Mouse (Mus musculus) hindbrain, embryonic 10.5 days (tissue): ENCODE data around the gene Plod2. TPM values are rescaled to one million over a fixed set of nuclear protein-coding genes. Genes with fewer than 3 reads are reported as not detected.

Source experiments
- DNase-seq: peaks from one replicate; pipeline ENCODE4 v3.0.0-alpha.2; 2017; ENCODE audit warnings: low spot score
- H3K27ac ChIP-seq: fragments of 300-500 bp; sonication (generic); 2 replicates; pipeline ENCODE4 v1.5.1; 2016; ENCODE audit warnings: mild to moderate bottlenecking, moderate library complexity
- H3K27me3 ChIP-seq: fragments of 300-500 bp; sonication (generic); 2 replicates; pipeline ENCODE4 v1.6.1; 2016; ENCODE audit warnings: mild to moderate bottlenecking; ENCODE audit not compliant: poor library complexity, insufficient read depth, severe bottlenecking
- H3K36me3 ChIP-seq: fragments of 300-500 bp; sonication (generic); 2 replicates; pipeline ENCODE4 v1.6.1; 2016; ENCODE audit warnings: mild to moderate bottlenecking, moderate library complexity
- H3K4me1 ChIP-seq: fragments of 300-500 bp; sonication (generic); replicated peaks from 2 replicates; pipeline ENCODE4 v1.6.1; 2016; ENCODE audit warnings: mild to moderate bottlenecking
- H3K4me3 ChIP-seq: fragments of 300-500 bp; sonication (generic); 2 replicates; pipeline ENCODE4 v1.5.1; 2016; ENCODE audit warnings: mild to moderate bottlenecking, moderate library complexity
- H3K9me3 ChIP-seq: fragments of 300-500 bp; sonication (generic); 2 replicates; pipeline ENCODE4 v1.6.1; 2016; ENCODE audit warnings: mild to moderate bottlenecking, moderate library complexity
- WGBS: fragments of 180-500 bp; shearing (Covaris S2); methylation state at CpG from one replicate; pipeline ENCODE4 v1.1.7; 2016; 5-methylcytosine and 5-hydroxymethylcytosine counted together
- polyA plus RNA-seq: library from polyadenylated mRNA; unstranded; fragments of >200 nt; fragmentation: Nextera tagmentation; extraction: Ambion mirVana; gene quantifications from 2 replicates; pipeline ENCODE4 v1.2.1, GENCODE M21; 2016

The Plod2 gene
- polyA plus RNA-seq, 1 experiment from 2014 or later = 20.5 TPM

- Histone ChIP-seq H3K27ac (no peak overlapping the region), H3K27me3 (no peaks in the 10 kb centered on the region), H3K36me3 (0 out of 2 replicates have a peak, but pooled peaks cover 10% of the 10 kb centered on the region), H3K4me1 (peaks cover 9% of the 10 kb centered on the region), H3K4me3 (no peak overlapping the region), H3K9me3 (no peaks in the 10 kb centered on the region)
- 88% methylated on average over 5 of the region's 5 CpGs for WGBS
- DNase-seq = no peak
These were observed 20.4 kb downstream of the Plod2 start for GRCm38 (mm10) chr9:92562416-92562815.

- Histone ChIP-seq H3K27me3 (no peaks in the 10 kb centered on the region), H3K4me1 (peaks cover 9% of the 10 kb centered on the region), H3K9me3 (no peaks in the 10 kb centered on the region), H3K36me3 (0 out of 2 replicates have a peak, but pooled peaks cover 10% of the 10 kb centered on the region), H3K4me3 (no peak overlapping the region), H3K27ac (no peak overlapping the region)
- 90% methylated on average over 6 of the region's 6 CpGs for WGBS
- no peak for DNase-seq
These were observed 21.3 kb downstream of the Plod2 start for GRCm38 (mm10) chr9:92563306-92563705.

GRCm38 (mm10) chr9:92564391-92564790, 22.4 kb downstream of the Plod2 start:
- Histone ChIP-seq H3K9me3 (no peaks in the 10 kb centered on the region), H3K27ac (no peak overlapping the region), H3K27me3 (no peaks in the 10 kb centered on the region), H3K4me3 (no peak overlapping the region), H3K4me1 (peaks cover 9% of the 10 kb centered on the region), H3K36me3 (0 out of 2 replicates have a peak, but pooled peaks cover 10% of the 10 kb centered on the region)
- DNase-seq = no peak
- 100% methylated on average over 1 of the region's 1 CpGs for WGBS

GRCm38 (mm10) chr9:92566234-92566633, 24.2 kb downstream of the Plod2 start:
- 76% methylated on average over 3 of the region's 3 CpGs for WGBS
- H3K4me3 ChIP-seq = no peak overlapping the region
- no peak overlapping the region for H3K27ac ChIP-seq
- H3K27me3 ChIP-seq = no peaks in the 10 kb centered on the region
- peaks cover 2% of the 10 kb centered on the region for H3K4me1 ChIP-seq
- no peak for DNase-seq
- no peaks in the 10 kb centered on the region for H3K9me3 ChIP-seq
- 0 out of 2 replicates have a peak, but pooled peaks cover 10% of the 10 kb centered on the region for H3K36me3 ChIP-seq

DNA sequence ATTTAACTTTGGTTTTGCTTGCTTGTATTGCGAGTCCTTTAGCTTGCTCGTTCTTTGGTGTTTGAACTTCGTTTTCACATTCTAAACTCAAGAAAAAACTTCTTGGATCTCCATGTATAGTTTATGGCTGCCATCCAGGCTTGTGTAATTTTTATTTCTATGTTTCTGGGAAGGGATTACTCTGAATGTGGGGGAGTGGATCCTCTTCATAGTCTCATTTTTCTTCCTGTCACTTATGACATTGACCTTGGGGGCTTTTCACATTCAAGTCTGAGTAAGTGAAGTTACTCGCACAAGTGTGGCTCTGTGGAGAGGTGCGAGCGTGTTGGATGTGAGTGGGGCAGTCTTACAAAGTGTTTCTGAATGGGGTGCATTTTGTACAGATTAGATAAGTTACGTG, 25.5 kb downstream of the Plod2 start:
- Histone ChIP-seq H3K4me3 (no peak overlapping the region), H3K36me3 (0 out of 2 replicates have a peak, but pooled peaks cover 8% of the 10 kb centered on the region), H3K27me3 (no peaks in the 10 kb centered on the region), H3K27ac (no peak overlapping the region), H3K9me3 (no peaks in the 10 kb centered on the region), H3K4me1 (no peaks in the 10 kb centered on the region)
- DNase-seq = no peak
- 90% methylated on average over 7 of the region's 7 CpGs for WGBS

GRCm38 (mm10) chr9:92568798-92569197, 26.8 kb downstream of the Plod2 start:
- DNase-seq = no peak
- Histone ChIP-seq H3K27ac (no peak overlapping the region), H3K9me3 (no peaks in the 10 kb centered on the region), H3K36me3 (0 out of 2 replicates have a peak, but pooled peaks cover 11% of the 10 kb centered on the region), H3K4me1 (no peaks in the 10 kb centered on the region), H3K4me3 (no peak overlapping the region), H3K27me3 (no peaks in the 10 kb centered on the region)
- WGBS = 94% methylated on average over 3 of the region's 3 CpGs

GRCm38 (mm10) chr9:92572376-92573108, 30.5 kb downstream of the Plod2 start:
- no peak overlapping the region for H3K4me3 ChIP-seq
- H3K4me1 ChIP-seq = no peaks in the 10 kb centered on the region
- no peaks in the 10 kb centered on the region for H3K9me3 ChIP-seq
- 78% methylated on average over 8 of the region's 8 CpGs for WGBS
- H3K36me3 ChIP-seq = 0 out of 2 replicates have a peak, but pooled peaks cover 8% of the 10 kb centered on the region
- H3K27me3 ChIP-seq = no peaks in the 10 kb centered on the region
- DNase-seq = no peak
- H3K27ac ChIP-seq = no peak overlapping the region

- 75% methylated on average over 5 of the region's 5 CpGs for WGBS
- H3K4me1 ChIP-seq = no peaks in the 10 kb centered on the region
- no peak for DNase-seq
- no peaks in the 10 kb centered on the region for H3K27me3 ChIP-seq
- H3K9me3 ChIP-seq = no peaks in the 10 kb centered on the region
- no peak overlapping the region for H3K4me3 ChIP-seq
- peaks cover 35% of the 10 kb centered on the region for H3K36me3 ChIP-seq
- H3K27ac ChIP-seq = no peak overlapping the region
These were observed 41.9 kb downstream of the Plod2 start for GRCm38 (mm10) chr9:92583876-92584275.

DNA sequence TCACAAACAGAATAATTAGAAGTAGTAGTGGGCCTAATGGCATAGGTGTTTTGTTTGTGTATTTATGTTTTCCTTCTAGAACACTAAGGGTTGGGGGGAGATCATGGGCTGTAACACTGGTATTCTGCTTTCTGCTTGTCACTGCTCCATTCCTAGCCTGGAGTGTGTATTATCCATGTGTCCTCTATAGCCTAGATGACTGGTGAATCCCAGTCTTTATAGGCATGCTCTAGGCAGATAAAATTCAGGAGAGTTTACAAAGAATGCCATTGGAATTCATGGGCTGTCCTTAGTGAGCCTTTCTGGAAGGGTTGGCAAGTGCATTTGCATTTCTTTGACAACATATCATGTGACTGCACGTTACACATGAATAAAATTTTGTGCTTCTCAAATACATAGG, 44.0 kb downstream of the Plod2 start:
- Histone ChIP-seq H3K4me1 (no peaks in the 10 kb centered on the region), H3K9me3 (no peaks in the 10 kb centered on the region), H3K27me3 (no peaks in the 10 kb centered on the region), H3K4me3 (no peak overlapping the region), H3K36me3 (peaks cover 44% of the 10 kb centered on the region), H3K27ac (no peak overlapping the region)
- no peak for DNase-seq
- WGBS = 73% methylated on average over 1 of the region's 1 CpGs

GRCm38 (mm10) chr9:92587391-92587790, 45.4 kb downstream of the Plod2 start:
- no peaks in the 10 kb centered on the region for H3K9me3 ChIP-seq
- H3K4me1 ChIP-seq = no peaks in the 10 kb centered on the region
- DNase-seq = no peak
- WGBS = 95% methylated on average over 8 of the region's 8 CpGs
- no peak overlapping the region for H3K4me3 ChIP-seq
- no peaks in the 10 kb centered on the region for H3K27me3 ChIP-seq
- no peak overlapping the region for H3K27ac ChIP-seq
- H3K36me3 ChIP-seq = peaks cover 49% of the 10 kb centered on the region

DNA sequence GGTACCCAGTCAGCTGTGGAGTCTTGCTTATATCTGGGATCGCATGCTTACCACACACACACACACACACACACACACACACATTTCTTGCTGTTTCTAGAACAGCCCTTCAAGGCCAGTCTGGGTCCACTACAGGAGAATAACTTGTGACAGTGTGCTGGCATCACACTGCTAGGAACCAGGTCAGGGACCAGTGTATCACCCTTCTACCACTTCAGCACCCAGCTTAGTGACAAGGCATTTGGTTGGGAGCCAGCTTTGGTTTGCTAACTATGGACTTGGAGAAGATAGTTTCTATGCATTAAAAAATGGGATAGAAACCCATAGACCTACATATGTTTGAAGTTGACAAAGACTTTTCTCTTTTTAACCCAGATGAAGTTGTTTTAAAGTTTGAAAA, 46.2 kb downstream of the Plod2 start:
- Histone ChIP-seq H3K4me3 (no peak overlapping the region), H3K27ac (no peak overlapping the region), H3K4me1 (no peaks in the 10 kb centered on the region), H3K36me3 (peaks cover 53% of the 10 kb centered on the region), H3K27me3 (no peaks in the 10 kb centered on the region), H3K9me3 (no peaks in the 10 kb centered on the region)
- no peak for DNase-seq
- WGBS = 93% methylated on average over 1 of the region's 1 CpGs

- 95% methylated on average over 5 of the region's 5 CpGs for WGBS
- no peaks in the 10 kb centered on the region for H3K4me1 ChIP-seq
- H3K27me3 ChIP-seq = no peaks in the 10 kb centered on the region
- no peak overlapping the region for H3K27ac ChIP-seq
- H3K9me3 ChIP-seq = no peaks in the 10 kb centered on the region
- H3K36me3 ChIP-seq = peaks cover 53% of the 10 kb centered on the region
- DNase-seq = no peak
- H3K4me3 ChIP-seq = no peak overlapping the region
These were observed 47.0 kb downstream of the Plod2 start for GRCm38 (mm10) chr9:92589021-92589420.

GRCm38 (mm10) chr9:92591482-92591881, 49.5 kb downstream of the Plod2 start:
- Histone ChIP-seq H3K27me3 (no peaks in the 10 kb centered on the region), H3K4me3 (no peak overlapping the region), H3K36me3 (peaks cover 43% of the 10 kb centered on the region), H3K9me3 (no peaks in the 10 kb centered on the region), H3K27ac (no peak overlapping the region), H3K4me1 (no peaks in the 10 kb centered on the region)
- WGBS = 75% methylated on average over 5 of the region's 5 CpGs
- no peak for DNase-seq
